In genomic region chr15:23455344-23455743, GRCm38 (mm10) we compare ENCODE assay signal across 29 mouse cellular contexts.
DNase-seq lines count a peak whose midpoint lies in the region; ATAC-seq and TF ChIP-seq lines count a peak whose summit lies in the region.
"Had no signal": no experiment of that assay in that cellular context is flagged by ENCODE, and none has a peak within 500 bp of the region (broad histone marks: within the 10 kb centered on the region; RNA-seq: fewer than 3 reads in every experiment).

No protein-coding gene starts in this region.

- H3K4me2 ChIP-seq in hindbrain, embryonic 13.5 days, result no peak overlapping the region
- H3K4me2 ChIP-seq in hindbrain, embryonic 12.5 days (replicated peaks), result no peak overlapping the region
- H3K4me2 ChIP-seq in midbrain, postnatal 0 days (ENCODE audit: low read depth, low read length, poor library complexity, severe bottlenecking), result no peak overlapping the region
- H3K4me2 ChIP-seq in midbrain, embryonic 13.5 days (replicated peaks), result no peak overlapping the region
- H3K4me2 ChIP-seq: forebrain, embryonic 13.5 days; heart, embryonic 13.5 days; intestine, embryonic 15.5 days; limb, embryonic 15.5 days; liver, embryonic 13.5 days had no signal

- H3K27ac ChIP-seq in cerebellum, adult 2 months (ENCODE audit: insufficient read depth, low read length), result peak overlapping the region; percentile 61; the same call in 1 of the 2 replicates
- no peak overlapping the region for H3K27ac ChIP-seq in hindbrain, embryonic 13.5 days
- no peak overlapping the region for H3K27ac ChIP-seq in hindbrain, embryonic 12.5 days
- no peak overlapping the region for H3K27ac ChIP-seq in midbrain, postnatal 0 days (ENCODE audit: low read depth, low read length)
- no peak overlapping the region for H3K27ac ChIP-seq in midbrain, embryonic 13.5 days
- H3K27ac ChIP-seq: forebrain, embryonic 13.5 days; heart, embryonic 13.5 days; intestine, embryonic 15.5 days; limb, embryonic 10.5 days; limb, embryonic 15.5 days; liver, embryonic 13.5 days; stomach, postnatal 0 days had no signal

- TF ChIP-seq POLR2A in cerebellum, adult 2 months (IDR thresholded peaks at IDR 0.05; ENCODE audit: borderline replicate concordance, insufficient read depth, low read length), result no peak

- peaks cover 4% of the 10 kb centered on the region; the same call in 1 of the 2 replicates for H3K4me1 ChIP-seq in cerebellum, adult 2 months (ENCODE audit: control insufficient read depth, insufficient read depth, low read length)
- H3K4me1 ChIP-seq in hindbrain, embryonic 13.5 days (replicated peaks), result peaks cover 5% of the 10 kb centered on the region; the same call in 1 of the 2 replicates
- H3K4me1 ChIP-seq in hindbrain, embryonic 12.5 days, result 0 out of 2 replicates have a peak, but pooled peaks cover 2% of the 10 kb centered on the region
- H3K4me1 ChIP-seq in midbrain, postnatal 0 days (ENCODE audit: insufficient read depth, low read length), result no peaks in the 10 kb centered on the region; the same call in 1 of the 2 replicates
- peaks cover 6% of the 10 kb centered on the region for H3K4me1 ChIP-seq in midbrain, embryonic 13.5 days (replicated peaks)
- H3K4me1 ChIP-seq: intestine, embryonic 15.5 days; limb, embryonic 10.5 days; limb, embryonic 15.5 days; liver, embryonic 13.5 days had no signal

- peak in 1 of 2 experiments; percentile 37 for DNase-seq in cerebellum, adult 2 months
- DNase-seq in cerebellum, adult 11-12 months, result no peak
- peak; percentile 28 for DNase-seq in midbrain, postnatal 0 days (ENCODE audit: low spot score)
- DNase-seq in telencephalon, adult 2 months (ENCODE audit: low read depth, low spot score), result peak; percentile 6
- DNase-seq in adrenal gland, adult 8-10 months, result no peak
- DNase-seq: adrenal gland, adult 2 months; cerebellum, postnatal 36 days; gastrocnemius, postnatal 10 days; heart, postnatal 10 days; kidney, adult 2 months; kidney, postnatal 4 days; liver, embryonic 13.5 days; lung, adult 18-20 months; lung, postnatal 10 days; right cerebral cortex, adult 18-20 months; right cerebral cortex, postnatal 4 days; thymus, adult 2 months; thymus, postnatal 4 days had no signal

- H3K36me3 ChIP-seq in hindbrain, embryonic 13.5 days, result no peaks in the 10 kb centered on the region
- no peaks in the 10 kb centered on the region for H3K36me3 ChIP-seq in hindbrain, embryonic 12.5 days
- H3K36me3 ChIP-seq in midbrain, postnatal 0 days (ENCODE audit: insufficient read depth, low read length), result no peaks in the 10 kb centered on the region
- no peaks in the 10 kb centered on the region for H3K36me3 ChIP-seq in midbrain, embryonic 13.5 days
- H3K36me3 ChIP-seq: heart, embryonic 13.5 days; intestine, embryonic 15.5 days; limb, embryonic 10.5 days; limb, embryonic 15.5 days; liver, embryonic 13.5 days had no signal

- WGBS in cerebellum, adult 2 months, result 63% methylated on average over 7 of the region's 7 CpGs
- WGBS in hindbrain, embryonic 13.5 days, result 78% methylated on average over 7 of the region's 7 CpGs
- 84% methylated on average over 7 of the region's 7 CpGs for WGBS in hindbrain, embryonic 12.5 days
- 74% methylated on average over 7 of the region's 7 CpGs for WGBS in midbrain, postnatal 0 days
- WGBS in midbrain, embryonic 13.5 days, result 84% methylated on average over 7 of the region's 7 CpGs

- 0 out of 2 replicates have a peak, but pooled peaks have one; percentile 52 for ATAC-seq in hindbrain, embryonic 13.5 days (ENCODE audit: low FRiP score)
- ATAC-seq in hindbrain, embryonic 12.5 days (ENCODE audit: low FRiP score), result no peak
- no peak for ATAC-seq in midbrain, postnatal 0 days (ENCODE audit: low FRiP score)
- ATAC-seq in midbrain, embryonic 13.5 days, result no peak
- ATAC-seq: activated CD4-positive, CD25-positive, alpha-beta regulatory T cell, adult 4 months; forebrain, embryonic 13.5 days; intestine, embryonic 15.5 days had no signal

- H3K9ac ChIP-seq in hindbrain, embryonic 13.5 days, result no peak overlapping the region
- no peak overlapping the region for H3K9ac ChIP-seq in hindbrain, embryonic 12.5 days
- no peak overlapping the region for H3K9ac ChIP-seq in midbrain, postnatal 0 days (replicated peaks; ENCODE audit: low read length, poor library complexity, severe bottlenecking)
- H3K9ac ChIP-seq in midbrain, embryonic 13.5 days (replicated peaks), result no peak overlapping the region
- H3K9ac ChIP-seq: forebrain, embryonic 13.5 days; heart, embryonic 13.5 days; intestine, embryonic 15.5 days; limb, embryonic 15.5 days; liver, embryonic 13.5 days had no signal

- no peak for TF ChIP-seq CTCF in cerebellum, adult 2 months (IDR thresholded peaks at IDR 0.05; ENCODE audit: borderline replicate concordance, insufficient read depth, low read depth, low read length)
- no peak for TF ChIP-seq CTCF in midbrain, postnatal 0 days (IDR thresholded peaks at IDR 0.05)

- H3K4me3 ChIP-seq in cerebellum, adult 2 months (replicated peaks; ENCODE audit: insufficient read depth, low read depth, low read length), result no peak overlapping the region
- no peak overlapping the region for H3K4me3 ChIP-seq in hindbrain, embryonic 13.5 days
- H3K4me3 ChIP-seq in hindbrain, embryonic 12.5 days, result no peak overlapping the region
- no peak overlapping the region for H3K4me3 ChIP-seq in midbrain, postnatal 0 days (ENCODE audit: low read depth, low read length)
- H3K4me3 ChIP-seq in midbrain, embryonic 13.5 days (replicated peaks), result no peak overlapping the region
- H3K4me3 ChIP-seq: forebrain, embryonic 13.5 days; heart, embryonic 13.5 days; intestine, embryonic 15.5 days; limb, embryonic 10.5 days; limb, embryonic 15.5 days; liver, embryonic 13.5 days had no signal

- H3K27me3 ChIP-seq in cerebellum, adult 2 months (ENCODE audit: control insufficient read depth, insufficient read depth, low read length), result no peaks in the 10 kb centered on the region
- no peaks in the 10 kb centered on the region for H3K27me3 ChIP-seq in hindbrain, embryonic 13.5 days
- H3K27me3 ChIP-seq in hindbrain, embryonic 12.5 days, result no peaks in the 10 kb centered on the region
- H3K27me3 ChIP-seq in midbrain, postnatal 0 days (ENCODE audit: insufficient read depth, low read length), result no peaks in the 10 kb centered on the region
- no peaks in the 10 kb centered on the region for H3K27me3 ChIP-seq in midbrain, embryonic 13.5 days
- H3K27me3 ChIP-seq: CH12.LX; forebrain, embryonic 13.5 days; heart, embryonic 13.5 days; intestine, embryonic 15.5 days; limb, embryonic 15.5 days; liver, embryonic 13.5 days had no signal

- H3K9me3 ChIP-seq in hindbrain, embryonic 13.5 days, result no peaks in the 10 kb centered on the region
- H3K9me3 ChIP-seq in hindbrain, embryonic 12.5 days (replicated peaks), result no peaks in the 10 kb centered on the region
- H3K9me3 ChIP-seq in midbrain, postnatal 0 days (ENCODE audit: low read length), result no peaks in the 10 kb centered on the region
- H3K9me3 ChIP-seq in midbrain, embryonic 13.5 days, result no peaks in the 10 kb centered on the region
- H3K9me3 ChIP-seq: forebrain, embryonic 13.5 days; heart, embryonic 13.5 days; intestine, embryonic 15.5 days; limb, embryonic 10.5 days; limb, embryonic 15.5 days; liver, embryonic 13.5 days had no signal

Comparison
In these comparisons a context has a peak if more than half of its experiments do, and no peak if none do; other contexts are left out.
1. DNase-seq: peak in midbrain, postnatal 0 days (single experiment) and telencephalon, adult 2 months (single experiment); none in cerebellum, adult 11-12 months (single experiment) and adrenal gland, adult 8-10 months (single experiment).